Mouse (Mus musculus): ENCODE data around the gene Slc13a3.

DNA sequence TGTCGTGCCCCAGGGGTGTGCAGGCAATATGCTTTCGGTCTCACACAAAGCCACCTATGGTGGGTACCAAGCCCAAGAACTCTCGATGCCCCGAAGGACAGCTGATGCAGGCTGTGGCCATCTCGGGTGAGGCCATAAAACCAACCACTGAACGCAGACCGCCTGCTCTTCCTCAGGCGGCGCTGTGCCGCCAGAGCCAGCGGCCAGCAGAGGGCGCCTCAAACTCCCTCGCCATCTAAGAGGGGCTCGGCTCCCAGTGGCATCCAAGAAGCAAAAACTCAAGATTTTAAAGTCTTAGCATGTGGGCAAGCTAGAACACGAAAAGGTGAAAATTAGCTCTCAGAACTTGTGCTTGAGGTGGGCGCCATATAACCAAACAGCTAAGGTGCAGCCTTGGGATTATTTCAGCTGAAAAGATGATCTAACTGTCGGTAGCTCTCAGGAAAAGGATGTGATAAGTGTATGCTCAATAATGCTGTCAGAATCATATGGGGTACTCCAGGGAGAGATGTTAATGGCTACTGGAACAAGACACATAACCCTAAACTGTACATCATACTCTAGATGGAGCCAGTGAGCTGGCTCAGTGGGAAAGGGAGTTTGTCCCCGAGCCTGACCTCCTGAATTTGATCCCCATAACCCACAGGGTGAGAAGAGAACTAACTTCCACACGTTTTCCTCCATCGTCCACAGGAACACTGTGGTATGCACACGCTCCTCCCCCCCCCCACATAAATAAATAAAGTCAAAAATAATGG is 108.5 kb downstream of the Slc13a3 start:
- TF ChIP-seq CTCF (IDR thresholded peaks at IDR 0.05; ENCODE audit: borderline replicate concordance, extremely low read depth, insufficient read depth, insufficient read length), result peak; percentile 98
- TF ChIP-seq POLR2A (IDR thresholded peaks at IDR 0.05; ENCODE audit: borderline replicate concordance, extremely low read depth, insufficient read depth, insufficient read length, poor library complexity, severe bottlenecking), result no peak
